Mouse (Mus musculus): ENCODE results near the gene Thg1l.

DNA sequence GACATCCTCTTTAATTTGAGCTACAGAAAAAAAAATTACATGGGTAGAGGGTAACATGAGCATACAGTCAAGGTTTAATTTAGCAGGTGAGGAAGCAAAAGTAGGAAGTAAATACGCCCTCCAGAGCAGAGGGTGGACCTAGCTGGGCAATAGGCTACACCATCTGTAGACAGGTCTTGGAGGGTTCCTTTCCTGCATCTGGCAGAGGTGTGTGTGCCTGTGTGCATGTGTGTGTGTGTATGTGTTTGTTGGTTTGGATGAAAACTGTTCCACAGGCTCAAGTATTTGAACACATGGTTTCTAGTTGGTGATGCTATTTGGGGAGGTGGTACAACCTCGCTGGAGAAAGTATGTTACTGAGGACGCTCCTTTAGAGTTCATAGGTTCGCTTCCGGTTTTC, 18.3 kb upstream of the Thg1l start:
- TF ChIP-seq CTCF (conservative IDR thresholded peaks at IDR 0.05; ENCODE audit: insufficient read depth, insufficient read length, low read depth, low read length) (no peak), POLR2A (IDR thresholded peaks at IDR 0.05; ENCODE audit: low read depth, low read length) (no peak)
